Mouse (Mus musculus): ENCODE measurements at regions not wholly inside any gene's neighbourhood (a gene's known extent, or its start where the extent isn't known, plus 50 kb on each side); places are given as distances from the start of the nearest gene placed in this dataset.

- no peak for ATAC-seq (ENCODE audit: poor library complexity, severe bottlenecking)
These were observed 269.3 kb upstream of the Erbb4 start for GRCm38 (mm10) chr1:69376923-69377706.

GRCm38 (mm10) chr1:69375246-69375645 lies 267.4 kb upstream of the Erbb4 start:
- ATAC-seq (ENCODE audit: poor library complexity, severe bottlenecking): no peak

- ATAC-seq (ENCODE audit: poor library complexity, severe bottlenecking): no peak
These were observed 262.2 kb upstream of the Erbb4 start for GRCm38 (mm10) chr1:69370078-69370477.

- ATAC-seq (ENCODE audit: poor library complexity, severe bottlenecking): no peak
These were observed 259.7 kb upstream of the Erbb4 start for GRCm38 (mm10) chr1:69367531-69367930.

- ATAC-seq (ENCODE audit: poor library complexity, severe bottlenecking): no peak
These were observed 256.2 kb upstream of the Erbb4 start for GRCm38 (mm10) chr1:69364069-69364468.

GRCm38 (mm10) chr1:69357548-69357947 lies 249.7 kb upstream of the Erbb4 start:
- ATAC-seq (ENCODE audit: poor library complexity, severe bottlenecking): no peak

- ATAC-seq (ENCODE audit: poor library complexity, severe bottlenecking): no peak
These were observed 242.6 kb upstream of the Erbb4 start for GRCm38 (mm10) chr1:69350417-69350816.

- ATAC-seq (ENCODE audit: poor library complexity, severe bottlenecking): no peak
These were observed 242.0 kb upstream of the Erbb4 start for GRCm38 (mm10) chr1:69349826-69350225.

- no peak for ATAC-seq (ENCODE audit: poor library complexity, severe bottlenecking)
These were observed 234.2 kb upstream of the Erbb4 start for GRCm38 (mm10) chr1:69342100-69342499.

GRCm38 (mm10) chr1:69340481-69340880 lies 232.6 kb upstream of the Erbb4 start:
- ATAC-seq (ENCODE audit: poor library complexity, severe bottlenecking): no peak

- ATAC-seq (ENCODE audit: poor library complexity, severe bottlenecking): peak; percentile 64
These were observed 223.8 kb upstream of the Erbb4 start for GRCm38 (mm10) chr1:69331418-69332254.

- no peak for ATAC-seq (ENCODE audit: poor library complexity, severe bottlenecking)
These were observed 221.5 kb upstream of the Erbb4 start for GRCm38 (mm10) chr1:69329399-69329798.

GRCm38 (mm10) chr1:69326711-69327110 lies 218.9 kb upstream of the Erbb4 start:
- ATAC-seq (ENCODE audit: poor library complexity, severe bottlenecking): no peak

- no peak for ATAC-seq (ENCODE audit: poor library complexity, severe bottlenecking)
These were observed 211.7 kb upstream of the Erbb4 start for GRCm38 (mm10) chr1:69319526-69319925.

- no peak for ATAC-seq (ENCODE audit: poor library complexity, severe bottlenecking)
These were observed 189.0 kb upstream of the Erbb4 start for GRCm38 (mm10) chr1:69296816-69297215.

- ATAC-seq (ENCODE audit: poor library complexity, severe bottlenecking): peak; percentile 21; the same call in 1 of the 2 replicates
These were observed 183.5 kb upstream of the Erbb4 start for GRCm38 (mm10) chr1:69291329-69291728.

GRCm38 (mm10) chr1:69286374-69286773 lies 178.5 kb upstream of the Erbb4 start:
- no peak for ATAC-seq (ENCODE audit: poor library complexity, severe bottlenecking)

GRCm38 (mm10) chr1:69277428-69277827 lies 169.6 kb upstream of the Erbb4 start:
- no peak for ATAC-seq (ENCODE audit: poor library complexity, severe bottlenecking)

GRCm38 (mm10) chr1:69247691-69248090 lies 139.8 kb upstream of the Erbb4 start:
- no peak for ATAC-seq (ENCODE audit: poor library complexity, severe bottlenecking)

- no peak for ATAC-seq (ENCODE audit: poor library complexity, severe bottlenecking)
These were observed 134.5 kb upstream of the Erbb4 start for GRCm38 (mm10) chr1:69242289-69242909.

- ATAC-seq (ENCODE audit: poor library complexity, severe bottlenecking): peak; percentile 84
These were observed 133.8 kb upstream of the Erbb4 start for GRCm38 (mm10) chr1:69241502-69242214.

Data from megakaryocyte, adult 5-6 weeks (primary cell).